Mouse (Mus musculus): ENCODE data around the gene Ttc28.

Gene Ttc28

GRCm38 (mm10) chr5:111012064-111012463, 132.5 kb downstream of the Ttc28 start:
- DNase-seq = no peak

GRCm38 (mm10) chr5:111012587-111012986, 133.0 kb downstream of the Ttc28 start:
- no peak for DNase-seq

GRCm38 (mm10) chr5:111014960-111015359, 135.4 kb downstream of the Ttc28 start:
- DNase-seq = no peak

- no peak for DNase-seq
These were observed 137.7 kb downstream of the Ttc28 start for GRCm38 (mm10) chr5:111017319-111017718.

GRCm38 (mm10) chr5:111022339-111022738, 142.7 kb downstream of the Ttc28 start:
- DNase-seq = no peak

- DNase-seq = no peak
These were observed 143.3 kb downstream of the Ttc28 start for GRCm38 (mm10) chr5:111022940-111023339.

- DNase-seq = no peak
These were observed 145.0 kb downstream of the Ttc28 start for GRCm38 (mm10) chr5:111024621-111025020.

- DNase-seq = peak; percentile 52
These were observed 145.9 kb downstream of the Ttc28 start for GRCm38 (mm10) chr5:111025476-111025875.

GRCm38 (mm10) chr5:111026209-111026608, 146.6 kb downstream of the Ttc28 start:
- no peak for DNase-seq

- no peak for DNase-seq
These were observed 148.7 kb downstream of the Ttc28 start for GRCm38 (mm10) chr5:111028340-111028739.

GRCm38 (mm10) chr5:111028952-111029351, 149.3 kb downstream of the Ttc28 start:
- DNase-seq = no peak

- no peak for DNase-seq
These were observed 153.2 kb downstream of the Ttc28 start for GRCm38 (mm10) chr5:111032687-111033295.

GRCm38 (mm10) chr5:111033489-111033888, 153.9 kb downstream of the Ttc28 start:
- no peak for DNase-seq

- no peak for DNase-seq
These were observed 157.6 kb downstream of the Ttc28 start for GRCm38 (mm10) chr5:111037123-111037748.

- peak; percentile 44 for DNase-seq
These were observed 160.2 kb downstream of the Ttc28 start for GRCm38 (mm10) chr5:111039771-111040170.

- DNase-seq = no peak
These were observed 162.3 kb downstream of the Ttc28 start for GRCm38 (mm10) chr5:111041952-111042351.

- DNase-seq = no peak
These were observed 164.6 kb downstream of the Ttc28 start for GRCm38 (mm10) chr5:111044193-111044592.

- DNase-seq = no peak
These were observed 166.8 kb downstream of the Ttc28 start for GRCm38 (mm10) chr5:111046359-111046758.

- DNase-seq = no peak
These were observed 167.4 kb downstream of the Ttc28 start for GRCm38 (mm10) chr5:111046841-111047476.

- DNase-seq = no peak
These were observed 168.4 kb downstream of the Ttc28 start for GRCm38 (mm10) chr5:111048036-111048435.

- DNase-seq = no peak
These were observed 170.0 kb downstream of the Ttc28 start for GRCm38 (mm10) chr5:111049584-111049983.

GRCm38 (mm10) chr5:111050135-111050534, 170.5 kb downstream of the Ttc28 start:
- no peak for DNase-seq

GRCm38 (mm10) chr5:111054380-111054779, 174.8 kb downstream of the Ttc28 start:
- no peak for DNase-seq

- no peak for DNase-seq
These were observed 175.3 kb downstream of the Ttc28 start for GRCm38 (mm10) chr5:111054848-111055428.

Data from thymus, postnatal 14 days (tissue).